Mouse (Mus musculus) skeletal muscle tissue, postnatal 0 days (tissue): ENCODE results near the gene Irf6. TPM values are rescaled to one million over a fixed set of nuclear protein-coding genes. Genes with fewer than 3 reads are reported as not detected.

Source experiments
- polyA plus RNA-seq: library from polyadenylated mRNA; unstranded; fragments of >200 nt; fragmentation: Nextera tagmentation; extraction: Ambion mirVana; gene quantifications from 2 replicates; pipeline ENCODE4 v1.2.1, GENCODE M21; 2015

The Irf6 gene
- polyA plus RNA-seq = 4.1 and 4.9 TPM in 2 replicates

DNA sequence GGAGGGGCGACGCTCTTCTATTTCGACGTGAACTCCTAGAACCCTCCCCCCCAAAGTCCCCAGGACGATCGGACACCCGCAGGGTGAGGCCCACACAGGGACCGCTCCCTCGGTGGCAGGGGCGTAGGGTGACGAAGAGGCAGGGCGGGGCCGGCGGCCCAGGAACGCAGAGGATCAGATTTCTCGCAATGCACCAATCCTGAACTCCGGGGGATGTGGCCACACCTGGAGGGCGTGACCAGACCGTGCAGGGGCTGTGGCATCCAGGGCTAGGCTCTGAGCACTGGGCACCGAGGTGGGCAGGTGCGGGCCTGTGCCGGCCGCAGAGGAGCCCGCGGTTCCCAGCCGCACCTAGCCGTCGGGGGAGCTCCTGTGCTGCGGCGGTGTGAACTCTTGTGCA is at the start of gene Irf6:
TSS of gene Irf6 (plus strand) at position 240 of the 400 bp plus-strand sequence.

DNA sequence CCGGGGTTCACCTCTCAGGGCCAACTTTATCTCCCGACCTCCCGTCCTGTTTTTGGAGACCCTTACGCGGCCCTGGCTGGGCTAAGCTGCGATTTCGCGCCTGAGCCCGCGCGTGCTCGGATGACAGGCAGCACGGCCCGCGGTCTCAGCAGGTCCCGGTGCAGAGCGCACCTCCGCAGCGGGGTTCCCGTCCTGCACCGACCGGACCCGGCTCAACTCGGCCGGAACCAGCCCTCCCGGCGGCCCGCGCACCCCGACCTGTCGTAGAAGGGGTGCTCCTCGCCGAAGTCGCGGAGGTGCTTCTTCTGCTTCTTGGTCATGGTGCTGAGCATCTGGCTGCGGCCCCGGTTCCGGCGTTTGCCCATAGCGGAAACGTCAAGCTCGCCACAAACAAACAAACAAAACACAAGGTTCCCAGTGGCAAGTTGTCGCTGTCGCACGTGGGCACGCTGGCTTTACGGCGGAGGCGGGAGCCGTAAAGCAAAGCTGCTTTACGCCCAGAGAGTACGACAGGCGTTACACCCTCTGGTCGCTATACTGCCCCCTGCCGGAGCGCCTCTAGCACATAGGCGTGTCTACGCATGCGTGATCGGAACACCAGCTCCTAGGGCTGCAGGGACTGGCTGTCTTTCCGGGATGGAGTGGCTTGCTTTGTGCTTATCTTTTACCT is 23.0 kb upstream of the Irf6 start, which contains the start of gene Diexf:
TSS of gene Diexf (minus strand) at position 487 of the 670 bp plus-strand sequence.

GRCm38 (mm10) chr1:193167746-193168145 is 14.8 kb downstream of the Irf6 start, which contains the start of gene A130010J15Rik:
A130010J15Rik (plus strand) TSS chr1:193168046.

GRCm38 (mm10) chr1:193201383-193201778 is 48.5 kb downstream of the Irf6 start, which contains the start of gene Traf3ip3:
Traf3ip3 (minus strand) TSS chr1:193201703.

DNA sequence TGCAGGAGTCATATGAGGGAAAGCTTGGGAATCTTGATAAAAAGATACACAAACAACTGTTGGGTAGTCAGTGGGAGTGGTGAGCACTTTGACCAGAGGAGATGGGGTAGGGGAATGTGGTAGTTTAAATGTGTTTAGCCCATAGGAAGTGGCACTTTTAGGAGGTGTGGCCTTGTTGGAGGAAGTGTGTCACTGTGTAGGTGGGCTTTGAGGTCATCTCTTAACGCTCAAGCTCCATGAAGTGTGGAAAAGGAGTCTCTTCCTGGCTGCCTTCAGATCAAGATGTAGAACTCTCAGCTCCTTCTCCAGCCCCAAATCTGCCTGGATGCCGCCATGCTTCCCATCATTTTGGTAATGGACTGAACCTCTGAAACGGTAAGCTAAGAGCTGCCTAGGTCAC is 54.6 kb downstream of the Irf6 start, which contains the start of gene Lamb3:
TSS of gene Lamb3 (plus strand) at position 197 of the 400 bp plus-strand sequence.

Other genes starting within 250 kb of the Irf6 start
- gene Syt14, start 117.3 kb upstream of the Irf6 start, polyA plus RNA-seq = 0.23 and 0.24 TPM in 2 replicates
- gene Diexf, start 22.8 kb upstream of the Irf6 start, polyA plus RNA-seq = 2.4 and 3.1 TPM in 2 replicates
- gene A130010J15Rik, start 14.9 kb downstream of the Irf6 start, polyA plus RNA-seq = 12.3 and 13.9 TPM in 2 replicates
- gene Traf3ip3, start 48.6 kb downstream of the Irf6 start, polyA plus RNA-seq = 107 and 114 TPM in 2 replicates
- gene Lamb3, start 54.6 kb downstream of the Irf6 start, polyA plus RNA-seq = 1.7 and 1.9 TPM in 2 replicates
- gene Hsd11b1, start 111.0 kb downstream of the Irf6 start, polyA plus RNA-seq = 5.8 and 12.4 TPM in 2 replicates
- 87.2 and 211 TPM in 2 replicates for gene G0s2, start 120.1 kb downstream of the Irf6 start, polyA plus RNA-seq
- 0.77 and 1.1 TPM in 2 replicates for gene Camk1g, start 217.2 kb downstream of the Irf6 start, polyA plus RNA-seq